Comparison of ENCODE assay signal across 8 mouse cellular contexts in the genomic region with DNA sequence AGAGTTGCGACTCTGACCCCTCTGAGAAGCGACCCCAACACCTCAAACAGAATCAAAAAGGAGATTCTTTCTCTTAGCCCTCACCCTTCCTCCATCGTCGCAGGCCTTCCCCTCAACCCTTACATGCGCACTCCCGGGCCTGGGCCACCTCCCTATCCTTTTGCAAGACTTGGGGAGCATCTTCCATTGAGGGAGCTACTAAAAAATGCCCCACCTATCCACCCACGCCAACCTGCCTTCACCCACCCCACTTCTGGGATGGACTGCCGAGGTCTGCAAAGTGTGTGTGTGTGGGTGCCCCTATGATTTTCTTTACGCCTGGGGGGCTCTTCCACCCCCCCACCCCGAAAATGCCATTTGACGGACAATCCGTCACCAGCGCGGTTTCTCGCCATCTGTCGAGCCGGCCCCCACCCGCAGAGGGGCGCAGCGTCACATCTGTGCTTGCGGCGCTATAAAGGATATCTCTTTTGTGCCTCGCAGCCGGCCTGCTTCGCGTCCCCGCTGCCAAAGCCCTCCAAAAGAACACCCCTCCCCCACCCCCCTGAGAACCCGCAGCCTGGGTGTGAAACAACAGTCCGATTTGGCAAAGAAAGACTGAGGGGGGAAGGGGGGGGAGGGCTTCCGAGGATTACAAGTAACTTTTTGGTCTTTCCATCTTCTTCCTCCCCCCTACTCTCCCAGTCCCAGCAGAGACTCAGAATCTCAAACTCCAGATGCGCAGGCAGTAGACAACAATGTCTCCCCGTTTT. TPM values are rescaled to one million over a fixed set of nuclear protein-coding genes. Genes with fewer than 3 reads are reported as not detected.
A peak's percentile ranks its signal among the peaks of the same experiment; 100 is the strongest.
DNase-seq lines count a peak whose midpoint lies in the region; ATAC-seq and TF ChIP-seq lines count a peak whose summit lies in the region.

No protein-coding gene starts in this region.

- peaks cover 8% of the 10 kb centered on the region for H3K27me3 ChIP-seq in hindbrain, embryonic 12.5 days
- H3K27me3 ChIP-seq in midbrain, postnatal 0 days (ENCODE audit: insufficient read depth, low read length), result no peaks in the 10 kb centered on the region

- intact Hi-C loops in gastrocnemius, postnatal 36 days (cut with DNase I), result no loop called here

- peak overlapping the region; percentile 72 for H3K4me2 ChIP-seq in hindbrain, embryonic 12.5 days (replicated peaks)
- peak overlapping the region; percentile 87 for H3K4me2 ChIP-seq in midbrain, postnatal 0 days (ENCODE audit: low read depth, low read length, poor library complexity, severe bottlenecking)

- no peaks in the 10 kb centered on the region for H3K36me3 ChIP-seq in hindbrain, embryonic 12.5 days
- no peaks in the 10 kb centered on the region for H3K36me3 ChIP-seq in midbrain, postnatal 0 days (ENCODE audit: insufficient read depth, low read length)

- no peaks in the 10 kb centered on the region for H3K9me3 ChIP-seq in hindbrain, embryonic 12.5 days (replicated peaks)
- H3K9me3 ChIP-seq in midbrain, postnatal 0 days (ENCODE audit: low read length), result no peaks in the 10 kb centered on the region

- under 1% methylated on average over 32 of the region's 32 CpGs for WGBS in hindbrain, embryonic 12.5 days
- under 1% methylated on average over 31 of the region's 32 CpGs for WGBS in midbrain, postnatal 0 days

- no peak for DNase-seq in frontal cortex, postnatal 25 days (ENCODE audit: low spot score in 2 of 2)
- DNase-seq in cerebellum, adult 9-10 months, result peak; percentile 66
- peak; percentile 69 for DNase-seq in midbrain, postnatal 0 days (ENCODE audit: low spot score)
- no peak for DNase-seq in gastrocnemius, postnatal 25 days
- DNase-seq in natural killer cell, adult 2 months (ENCODE audit: low spot score in 2 of 2), result no peak
- no peak for DNase-seq in gastrocnemius, postnatal 36 days

- ATAC-seq in frontal cortex, adult (ENCODE audit: low TSS enrichment), result peak; percentile 42
- peak; percentile 66 for ATAC-seq in hindbrain, embryonic 12.5 days (ENCODE audit: low FRiP score)
- peak; percentile 25; the same call in 1 of the 2 replicates for ATAC-seq in midbrain, postnatal 0 days (ENCODE audit: low FRiP score)

- TF ChIP-seq CTCF in midbrain, postnatal 0 days (IDR thresholded peaks at IDR 0.05), result no peak

- H3K9ac ChIP-seq in hindbrain, embryonic 12.5 days, result peak overlapping the region; percentile 64
- H3K9ac ChIP-seq in midbrain, postnatal 0 days (replicated peaks; ENCODE audit: low read length, poor library complexity, severe bottlenecking), result peak overlapping the region; percentile 73

- H3K27ac ChIP-seq in hindbrain, embryonic 12.5 days, result peak overlapping the region; percentile 98
- peak overlapping the region; percentile 82 for H3K27ac ChIP-seq in midbrain, postnatal 0 days (ENCODE audit: low read depth, low read length)

- H3K4me3 ChIP-seq in hindbrain, embryonic 12.5 days, result peak overlapping the region; percentile 63
- peak overlapping the region; percentile 81 for H3K4me3 ChIP-seq in midbrain, postnatal 0 days (ENCODE audit: low read depth, low read length)

- peaks cover 26% of the 10 kb centered on the region for H3K4me1 ChIP-seq in hindbrain, embryonic 12.5 days
- no peaks in the 10 kb centered on the region; the same call in 1 of the 2 replicates for H3K4me1 ChIP-seq in midbrain, postnatal 0 days (ENCODE audit: insufficient read depth, low read length)

RNA-seq across cellular contexts. Expression of gene Srrm4, which starts 0.6 kb away (rescaled TPM):
- 20.7 and 20.9 TPM in 2 replicates for polyA plus RNA-seq in hindbrain, embryonic 12.5 days (2016; fragmentation: Nextera tagmentation; extraction: Ambion mirVana)
- total RNA-seq in midbrain, postnatal 0 days (2014; rRNA removed), result 8.0 and 10.7 TPM in 2 replicates
- 11.2 and 15.4 TPM in 2 replicates for polyA plus RNA-seq in midbrain, postnatal 0 days (2015; fragmentation: Nextera tagmentation; extraction: Ambion mirVana)
- under 1 TPM; 0.20 to 0.24 TPM for total RNA-seq in gastrocnemius, postnatal 25 days (2021)
- total RNA-seq in gastrocnemius, postnatal 36 days (2021), result under 1 TPM; 0.10 to 0.18 TPM

Comparison
In these comparisons a context has a peak if more than half of its experiments do, and no peak if none do; other contexts are left out.
1. DNase-seq: peak in cerebellum, adult 9-10 months (single experiment) and midbrain, postnatal 0 days (single experiment); none in frontal cortex, postnatal 25 days (0 of 2), gastrocnemius, postnatal 25 days (single experiment), natural killer cell, adult 2 months (0 of 2) and gastrocnemius, postnatal 36 days (0 of 2).
2. Peak in every context shown above with its lines, with median percentiles within 50 percentile points of each other: ATAC-seq.